Mouse (Mus musculus) heart, embryonic 12.5 days (tissue): ENCODE data around the gene Cmtm3. TPM values are rescaled to one million over a fixed set of nuclear protein-coding genes. Genes with fewer than 3 reads are reported as not detected.
"Not testable (repeated sequence)": the region's sequence is repeated elsewhere in the genome, so short reads cannot be mapped to it uniquely, and the experiment has no call there.

Source experiments
- ATAC-seq: fragments of 200-750 bp; cut with Nextera tagmentation; 2 replicates; pipeline ENCODE4 v1.8.0; 2017; ENCODE audit warnings: moderate TSS enrichment, moderate library complexity; ENCODE audit not compliant: insufficient number of reproducible peaks, low FRiP score
- H3K27ac ChIP-seq: fragments of 300-500 bp; sonication (generic); 2 replicates; pipeline ENCODE4 v1.5.1; 2016; ENCODE audit warnings: mild to moderate bottlenecking, moderate library complexity; ENCODE audit not compliant: poor library complexity, severe bottlenecking
- H3K27me3 ChIP-seq: fragments of 300-500 bp; sonication (generic); replicated peaks from 2 replicates; pipeline ENCODE4 v1.6.1; 2016; ENCODE audit warnings: mild to moderate bottlenecking, moderate library complexity
- H3K36me3 ChIP-seq: fragments of 300-500 bp; sonication (generic); 2 replicates; pipeline ENCODE4 v1.6.1; 2016; ENCODE audit warnings: mild to moderate bottlenecking, moderate library complexity
- H3K4me1 ChIP-seq: fragments of 300-500 bp; sonication (generic); replicated peaks from 2 replicates; pipeline ENCODE4 v1.6.1; 2016; ENCODE audit warnings: mild to moderate bottlenecking
- H3K4me2 ChIP-seq: fragments of 300-500 bp; sonication (generic); 2 replicates; pipeline ENCODE4 v1.6.1; 2016; ENCODE audit warnings: mild to moderate bottlenecking, moderate library complexity
- H3K4me3 ChIP-seq: fragments of 300-500 bp; sonication (generic); 2 replicates; pipeline ENCODE4 v1.5.1; 2016; ENCODE audit warnings: mild to moderate bottlenecking
- H3K9ac ChIP-seq: fragments of 300-500 bp; sonication (generic); 2 replicates; pipeline ENCODE4 v1.6.1; 2016; ENCODE audit warnings: mild to moderate bottlenecking, moderate library complexity
- H3K9me3 ChIP-seq: fragments of 300-500 bp; sonication (generic); replicated peaks from 2 replicates; pipeline ENCODE4 v1.6.1; 2016; ENCODE audit warnings: mild to moderate bottlenecking, moderate library complexity
- WGBS: fragments of 180-500 bp; shearing (Covaris S2); methylation state at CpG from one replicate; pipeline ENCODE4 v1.1.7; 2016; 5-methylcytosine and 5-hydroxymethylcytosine counted together
- polyA plus RNA-seq: library from polyadenylated mRNA; unstranded; fragments of >200 nt; fragmentation: Nextera tagmentation; extraction: Ambion mirVana; gene quantifications from 2 replicates; pipeline ENCODE4 v1.2.1, GENCODE M21; 2016

The Cmtm3 gene
- polyA plus RNA-seq, 1 experiment from 2014 or later, result 107 TPM

DNA sequence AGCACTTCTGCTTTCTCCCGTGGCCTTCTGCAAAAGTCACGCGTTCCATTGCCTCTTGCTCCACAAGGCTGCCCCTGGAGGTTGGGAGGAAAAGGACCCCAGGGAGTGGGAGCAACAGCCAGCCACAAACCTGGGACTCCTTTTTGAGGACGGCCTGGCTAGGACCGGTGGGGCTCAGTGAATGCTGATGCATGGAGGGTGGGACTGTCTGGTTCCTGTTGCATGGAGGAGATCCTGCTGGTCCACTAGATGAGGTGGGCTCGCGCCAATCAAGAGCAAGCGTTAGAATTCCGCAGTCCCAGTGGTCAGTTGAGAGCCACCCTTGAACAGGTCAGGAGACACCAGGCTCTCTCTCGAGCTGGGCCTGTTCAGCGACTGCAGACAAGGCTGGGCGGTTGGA, 17.3 kb upstream of the Cmtm3 start, which contains the start of gene Cmtm2b:
Cmtm2b (plus strand) TSS at position 301 of the 400 bp plus-strand sequence.
- not testable (repeated sequence) for H3K4me2 ChIP-seq, H3K4me1 ChIP-seq, H3K27ac ChIP-seq, H3K36me3 ChIP-seq, ATAC-seq, H3K9me3 ChIP-seq, H3K27me3 ChIP-seq, H3K9ac ChIP-seq, H3K4me3 ChIP-seq
- WGBS, result 85% methylated on average over 12 of the region's 12 CpGs

DNA sequence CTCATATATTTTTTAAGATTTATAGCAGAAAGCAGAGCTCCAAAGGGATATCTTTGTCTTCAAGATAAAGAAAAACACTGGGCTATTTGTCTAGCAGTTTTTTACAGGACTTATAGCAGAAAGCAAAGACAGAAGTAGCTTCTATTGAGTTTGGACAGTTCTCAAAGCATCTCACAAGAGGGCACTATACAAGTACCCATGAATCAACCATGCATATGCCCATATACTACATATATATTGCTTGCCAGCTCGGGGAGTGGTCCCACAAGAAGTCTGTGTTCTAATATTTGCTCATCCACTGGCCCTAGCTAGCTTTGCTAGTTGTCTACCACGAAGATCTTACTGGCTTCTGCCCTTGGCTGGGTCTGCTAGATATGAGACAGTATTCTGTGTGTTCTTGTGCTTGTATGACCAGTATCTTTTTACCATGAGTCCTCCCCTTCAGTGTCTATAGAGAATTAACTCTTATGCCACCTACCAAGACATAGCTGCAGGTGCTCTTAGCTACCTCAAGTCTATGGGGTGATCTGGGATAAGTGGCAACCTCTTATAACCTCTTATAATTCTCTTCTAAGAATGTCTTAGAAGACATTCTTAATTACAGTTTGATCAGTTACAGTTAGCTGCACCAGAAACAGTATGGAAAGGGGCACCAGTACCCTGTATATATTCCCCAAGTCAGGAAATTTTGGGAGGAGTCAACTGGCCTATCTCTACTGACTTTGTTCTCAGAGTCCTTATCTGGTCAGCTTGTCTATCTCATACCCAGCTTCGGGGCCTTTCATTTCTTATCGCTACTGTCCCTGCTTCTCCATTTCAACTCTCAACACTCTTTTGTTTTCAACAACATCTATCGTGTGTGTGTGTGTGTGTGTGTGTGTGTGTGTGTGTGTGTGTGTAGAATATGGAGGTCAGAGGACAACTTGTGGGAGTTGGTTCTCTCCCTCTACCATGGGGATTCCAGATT, 6.3 kb upstream of the Cmtm3 start:
- WGBS, result 31% methylated on average over 5 of the region's 5 CpGs
- no peak overlapping the region for H3K4me2 ChIP-seq
- no peak overlapping the region for H3K9ac ChIP-seq
- H3K27me3 ChIP-seq, result no peaks in the 10 kb centered on the region
- H3K4me1 ChIP-seq, result no peaks in the 10 kb centered on the region
- H3K4me3 ChIP-seq, result no peak overlapping the region
- H3K9me3 ChIP-seq, result no peaks in the 10 kb centered on the region
- ATAC-seq, result no peak
- no peak overlapping the region for H3K27ac ChIP-seq
- H3K36me3 ChIP-seq, result no peaks in the 10 kb centered on the region

DNA sequence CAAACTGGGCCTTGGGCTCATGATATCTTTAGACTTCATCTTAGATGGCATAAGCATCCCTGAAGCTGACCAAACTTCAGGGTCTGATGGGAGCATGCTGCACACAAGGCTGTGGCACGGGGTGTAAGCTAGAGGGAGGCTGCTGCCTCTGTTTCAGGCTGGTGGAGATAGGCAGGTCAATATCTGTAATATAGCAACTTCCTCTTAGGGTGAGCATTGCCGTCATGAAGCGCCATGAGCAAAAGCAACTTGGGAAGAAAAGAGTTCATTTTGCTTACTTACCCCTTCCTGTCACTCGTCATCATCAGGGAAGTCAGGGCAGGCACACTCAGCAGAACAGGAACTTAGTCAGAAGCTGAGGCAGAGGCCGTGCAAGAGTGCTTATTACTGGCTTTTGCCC, 5.4 kb upstream of the Cmtm3 start:
- no peaks in the 10 kb centered on the region for H3K27me3 ChIP-seq
- H3K27ac ChIP-seq, result no peak overlapping the region
- no peak for ATAC-seq
- H3K4me2 ChIP-seq, result no peak overlapping the region
- no peak overlapping the region for H3K4me3 ChIP-seq
- H3K9me3 ChIP-seq, result no peaks in the 10 kb centered on the region
- no peak overlapping the region for H3K9ac ChIP-seq
- no peaks in the 10 kb centered on the region for H3K36me3 ChIP-seq
- 57% methylated on average over 5 of the region's 5 CpGs for WGBS
- H3K4me1 ChIP-seq, result no peaks in the 10 kb centered on the region

DNA sequence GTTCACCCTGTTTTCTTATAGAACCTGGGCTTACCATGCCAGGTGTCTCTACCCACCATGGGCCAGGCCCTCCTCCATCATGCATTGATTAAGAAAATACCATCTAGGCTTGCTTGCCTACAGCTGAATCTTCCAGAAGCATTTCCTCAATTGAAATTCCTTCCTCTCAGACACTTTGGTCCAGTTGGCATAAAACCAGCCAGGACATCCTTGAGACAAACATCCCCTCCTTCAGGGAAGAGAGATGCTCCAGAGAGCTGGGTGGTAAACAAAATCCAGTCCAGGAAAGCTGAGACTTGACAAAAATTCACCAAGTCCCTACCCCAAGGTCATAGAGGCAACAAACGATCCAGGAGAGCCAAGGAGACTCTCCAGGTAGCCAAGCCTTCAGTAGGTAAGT, 5.0 kb upstream of the Cmtm3 start:
- H3K9me3 ChIP-seq, result no peaks in the 10 kb centered on the region
- WGBS, result 77% methylated on average over 1 of the region's 1 CpGs

DNA sequence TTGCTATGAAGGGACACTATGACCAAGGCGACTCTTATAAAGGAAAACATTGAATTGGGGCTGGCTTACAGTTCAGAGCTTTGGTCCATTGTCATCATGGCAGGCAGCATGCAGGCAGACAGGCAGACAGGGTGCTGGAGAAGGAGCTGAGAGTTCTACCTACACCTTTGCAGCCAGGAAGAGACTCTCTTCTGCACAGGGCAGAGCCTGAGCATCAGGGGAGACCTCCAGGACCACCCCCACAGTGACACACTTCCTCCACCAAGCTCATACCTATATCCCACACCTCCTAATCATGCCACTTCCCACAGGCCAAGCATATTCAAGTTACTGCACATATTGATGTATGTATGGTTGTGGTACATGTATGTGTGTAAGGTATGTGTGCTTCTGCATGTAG, 2.4 kb upstream of the Cmtm3 start:
- 80% methylated on average over 1 of the region's 1 CpGs for WGBS
- Histone ChIP-seq H3K27ac (no peak overlapping the region), H3K36me3 (no peaks in the 10 kb centered on the region), H3K4me1 (peaks cover 9% of the 10 kb centered on the region; the same call in 1 of the 2 replicates), H3K27me3 (no peaks in the 10 kb centered on the region), H3K9ac (no peak overlapping the region), H3K4me3 (no peak overlapping the region), H3K4me2 (no peak overlapping the region), H3K9me3 (no peaks in the 10 kb centered on the region)
- no peak for ATAC-seq

More for the DNA sequence above, 5.0 kb upstream of the Cmtm3 start:
- Histone ChIP-seq H3K4me1 (no peaks in the 10 kb centered on the region), H3K9ac (no peak overlapping the region), H3K4me2 (no peak overlapping the region), H3K4me3 (no peak overlapping the region), H3K27me3 (no peaks in the 10 kb centered on the region), H3K36me3 (no peaks in the 10 kb centered on the region), H3K27ac (no peak overlapping the region)
- no peak for ATAC-seq

DNA sequence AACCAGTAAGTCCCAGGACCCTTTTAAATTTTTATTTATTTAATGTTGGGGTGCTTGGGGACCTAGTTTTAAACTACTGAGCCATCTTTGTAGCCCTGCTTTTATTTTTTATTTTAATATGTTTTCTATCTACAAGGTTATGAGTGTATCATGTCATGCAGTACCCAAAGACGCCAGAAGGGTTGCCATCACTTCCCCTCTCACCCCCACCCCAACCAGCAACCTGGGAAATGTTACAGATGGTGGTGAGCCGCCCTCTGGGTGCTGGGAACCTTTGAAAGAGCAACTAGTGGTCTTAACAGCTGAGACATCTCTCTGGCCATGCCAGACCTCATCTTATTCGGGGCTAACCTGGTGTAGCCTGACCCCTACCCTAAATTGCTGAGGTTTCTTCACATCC, 1.3 kb upstream of the Cmtm3 start:
- ATAC-seq, result no peak
- Histone ChIP-seq H3K4me1 (peaks cover 13% of the 10 kb centered on the region; the same call in 1 of the 2 replicates), H3K4me2 (no peak overlapping the region), H3K9ac (no peak overlapping the region), H3K27ac (no peak overlapping the region), H3K36me3 (no peaks in the 10 kb centered on the region), H3K27me3 (no peaks in the 10 kb centered on the region), H3K4me3 (no peak overlapping the region), H3K9me3 (no peaks in the 10 kb centered on the region)
- 46% methylated on average over 3 of the region's 3 CpGs for WGBS

DNA sequence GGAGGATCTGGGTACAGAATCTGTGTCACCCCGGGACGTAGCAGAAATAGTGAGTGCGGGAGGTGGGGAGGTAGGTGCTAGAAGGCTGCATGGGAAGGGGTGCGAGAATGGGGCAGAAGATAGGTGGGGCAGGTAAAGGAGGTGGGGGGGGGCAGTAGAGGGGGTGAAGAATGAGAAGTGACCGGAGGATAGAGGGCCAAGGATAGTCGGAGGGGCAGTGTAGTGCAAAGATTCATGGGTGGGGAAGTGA, 698 bp downstream of the Cmtm3 start:
- Histone ChIP-seq H3K4me3 (peak overlapping the region; percentile 65), H3K4me2 (peak overlapping the region; percentile 88), H3K27me3 (no peaks in the 10 kb centered on the region), H3K4me1 (peaks cover 22% of the 10 kb centered on the region), H3K36me3 (peaks cover 7% of the 10 kb centered on the region), H3K9me3 (no peaks in the 10 kb centered on the region), H3K9ac (peak overlapping the region; percentile 93), H3K27ac (peak overlapping the region; percentile 91)
- WGBS, result 1% methylated on average over 6 of the region's 6 CpGs
- no peak; the same call in 1 of the 2 replicates for ATAC-seq

DNA sequence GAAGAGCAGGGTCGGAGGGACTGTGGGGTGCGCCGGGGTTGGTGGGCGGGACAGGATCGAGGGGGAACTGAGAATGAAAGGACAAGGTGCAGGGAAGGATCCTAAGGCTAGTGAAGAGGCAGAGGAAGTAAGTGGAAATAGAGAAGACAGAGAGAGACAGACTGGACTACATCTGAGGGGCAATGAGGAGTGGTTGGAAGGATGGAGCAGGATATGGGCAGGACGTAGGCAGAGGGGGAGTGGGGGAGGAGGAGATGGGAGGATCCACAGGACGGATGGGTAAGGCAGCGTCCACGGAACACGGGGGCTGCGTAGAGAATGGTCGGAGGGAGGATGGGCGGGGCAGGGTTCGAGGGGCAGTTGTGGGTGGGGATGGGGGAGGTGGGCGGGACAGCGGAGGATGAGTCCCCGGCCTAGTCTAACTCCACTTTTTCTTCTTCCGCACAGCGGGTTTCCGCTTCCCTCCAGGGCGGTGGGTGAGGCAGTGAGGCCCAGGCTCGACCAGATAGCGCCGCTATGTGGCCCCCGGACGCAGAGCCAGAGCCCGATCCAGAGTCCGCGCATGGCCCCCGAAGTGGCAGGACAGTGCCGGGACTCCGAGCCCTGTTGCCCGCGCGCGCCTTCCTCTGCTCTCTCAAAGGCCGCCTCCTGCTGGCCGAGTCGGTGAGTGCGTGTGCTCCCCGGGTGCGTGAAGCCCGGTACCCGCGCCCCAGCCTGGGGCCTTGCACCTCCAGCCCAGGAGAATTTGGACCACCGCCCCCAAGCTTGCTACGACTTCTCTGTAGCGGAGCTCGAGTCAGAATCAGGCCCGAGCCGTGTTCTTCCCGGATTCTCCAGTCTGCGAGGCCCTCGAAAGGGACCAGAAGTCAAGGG, 1.3 kb downstream of the Cmtm3 start:
- peak overlapping the region; percentile 91 for H3K27ac ChIP-seq
- no peaks in the 10 kb centered on the region for H3K27me3 ChIP-seq
- no peaks in the 10 kb centered on the region for H3K9me3 ChIP-seq
- peak overlapping the region; percentile 65 for H3K4me3 ChIP-seq
- H3K4me2 ChIP-seq, result peak overlapping the region; percentile 88
- peak; percentile 79 for ATAC-seq
- H3K9ac ChIP-seq, result peak overlapping the region; percentile 93
- H3K4me1 ChIP-seq, result peaks cover 22% of the 10 kb centered on the region
- WGBS, result under 1% methylated on average over 48 of the region's 54 CpGs
- H3K36me3 ChIP-seq, result peaks cover 13% of the 10 kb centered on the region

DNA sequence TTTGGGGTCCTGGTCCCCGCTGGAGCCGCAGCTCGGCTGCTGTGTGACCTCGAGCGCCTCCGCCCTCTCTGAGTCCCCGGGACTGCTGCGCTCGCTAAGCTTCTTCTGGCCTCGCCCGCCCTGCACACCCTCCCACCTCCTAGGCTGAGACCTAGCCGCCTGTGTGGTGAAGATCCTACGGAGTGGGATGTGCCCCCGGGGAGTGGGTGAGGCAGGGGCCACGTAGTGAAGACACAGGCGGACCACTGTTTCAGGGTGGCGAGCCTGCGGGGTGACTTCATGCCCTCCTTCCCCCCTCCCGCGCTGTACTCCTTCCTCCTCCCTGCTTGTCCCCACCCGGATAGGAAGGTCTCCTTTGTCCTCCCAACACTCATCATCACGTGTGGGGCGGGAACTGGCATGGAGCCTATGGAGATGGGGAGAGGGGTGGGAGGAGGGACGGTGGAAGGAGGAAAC, 1.9 kb downstream of the Cmtm3 start:
- Histone ChIP-seq H3K27me3 (no peaks in the 10 kb centered on the region), H3K27ac (peak overlapping the region; percentile 91), H3K4me1 (peaks cover 23% of the 10 kb centered on the region), H3K4me3 (peak overlapping the region; percentile 65), H3K4me2 (peak overlapping the region; percentile 88), H3K9me3 (no peaks in the 10 kb centered on the region), H3K36me3 (peaks cover 20% of the 10 kb centered on the region), H3K9ac (peak overlapping the region; percentile 93)
- peak; percentile 79 for ATAC-seq
- WGBS, result 1% methylated on average over 24 of the region's 24 CpGs

DNA sequence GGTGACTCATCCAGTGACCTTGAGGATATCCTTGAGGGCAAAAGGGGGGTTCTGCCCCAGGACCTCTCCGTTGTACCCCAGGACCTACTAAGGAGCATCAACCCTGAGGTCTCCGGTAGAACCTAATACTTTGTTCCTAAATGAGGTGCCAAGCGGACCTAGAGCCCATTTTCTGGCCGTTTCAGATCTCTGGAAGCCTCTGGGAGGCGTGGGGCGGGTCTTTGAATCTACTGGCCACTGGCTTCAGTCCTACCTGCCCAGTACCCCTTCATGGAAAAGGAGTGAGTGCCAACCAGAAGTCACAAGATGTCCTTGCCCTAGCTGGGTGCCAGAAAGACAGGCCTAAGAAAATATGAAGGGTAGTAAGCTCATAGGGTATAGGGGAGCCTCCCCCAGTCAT, 2.5 kb downstream of the Cmtm3 start:
- Histone ChIP-seq H3K9ac (peak overlapping the region; percentile 93), H3K27ac (peak overlapping the region; percentile 35; the same call in 1 of the 2 replicates)

DNA sequence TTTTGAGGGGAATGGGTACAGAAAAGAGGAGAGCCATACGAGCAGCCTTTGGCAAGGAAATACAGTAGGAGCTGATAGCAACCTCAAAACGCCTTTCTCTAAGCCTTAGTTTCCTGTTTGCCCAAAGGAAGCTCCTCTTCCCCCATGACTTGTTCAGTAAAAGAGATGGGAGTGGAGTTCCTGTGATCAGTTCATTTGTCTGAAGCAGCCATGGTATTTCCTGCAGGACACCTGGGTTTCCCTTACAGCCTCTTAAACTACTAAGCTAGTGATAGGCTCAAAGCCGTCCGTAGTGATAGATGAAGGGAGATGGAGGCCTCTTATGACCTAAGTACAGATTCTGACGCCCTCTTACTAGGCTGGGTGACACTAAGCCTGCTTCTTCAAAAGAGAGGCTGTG, 3.2 kb downstream of the Cmtm3 start:
- H3K36me3 ChIP-seq, result peaks cover 31% of the 10 kb centered on the region
- no peak overlapping the region for H3K4me3 ChIP-seq
- H3K27ac ChIP-seq, result no peak overlapping the region
- H3K4me2 ChIP-seq, result no peak overlapping the region; the same call in 1 of the 2 replicates
- no peak overlapping the region for H3K9ac ChIP-seq
- H3K9me3 ChIP-seq, result no peaks in the 10 kb centered on the region
- 54% methylated on average over 5 of the region's 5 CpGs for WGBS
- peaks cover 35% of the 10 kb centered on the region for H3K4me1 ChIP-seq
- no peaks in the 10 kb centered on the region for H3K27me3 ChIP-seq
- no peak for ATAC-seq

More for the DNA sequence above, 2.5 kb downstream of the Cmtm3 start:
- no peak for ATAC-seq
- WGBS, result 46% methylated on average over 6 of the region's 6 CpGs
- H3K4me3 ChIP-seq, result peak overlapping the region; percentile 65
- no peaks in the 10 kb centered on the region for H3K9me3 ChIP-seq
- H3K27me3 ChIP-seq, result no peaks in the 10 kb centered on the region
- H3K4me2 ChIP-seq, result peak overlapping the region; percentile 88
- H3K36me3 ChIP-seq, result peaks cover 25% of the 10 kb centered on the region
- H3K4me1 ChIP-seq, result peaks cover 29% of the 10 kb centered on the region
